Mouse (Mus musculus): Measurements from ENCODE around the gene Fancc.
A peak's percentile ranks its signal among the peaks of the same experiment; 100 is the strongest.

The Fancc gene

GRCm38 (mm10) chr13:63286483-63287102 is 210.5 kb downstream of the Fancc start:
- DNase-seq, result no peak

- DNase-seq, result no peak
Measured at GRCm38 (mm10) chr13:63284748-63285147, 212.3 kb downstream of the Fancc start.

GRCm38 (mm10) chr13:63283236-63283635 is 213.8 kb downstream of the Fancc start:
- DNase-seq, result no peak

GRCm38 (mm10) chr13:63281206-63281605 is 215.9 kb downstream of the Fancc start:
- no peak for DNase-seq

GRCm38 (mm10) chr13:63280344-63280743 is 216.7 kb downstream of the Fancc start:
- DNase-seq, result no peak

GRCm38 (mm10) chr13:63279807-63280206 is 217.3 kb downstream of the Fancc start:
- no peak for DNase-seq

GRCm38 (mm10) chr13:63278796-63279475 is 218.1 kb downstream of the Fancc start:
- DNase-seq, result peak; percentile 43

- no peak for DNase-seq
Measured at GRCm38 (mm10) chr13:63278141-63278631, 218.9 kb downstream of the Fancc start.

GRCm38 (mm10) chr13:63277316-63277715 is 219.8 kb downstream of the Fancc start:
- DNase-seq, result no peak

GRCm38 (mm10) chr13:63276389-63276788 is 220.7 kb downstream of the Fancc start:
- DNase-seq, result no peak

- DNase-seq, result no peak
Measured at GRCm38 (mm10) chr13:63274488-63275166, 222.5 kb downstream of the Fancc start.

GRCm38 (mm10) chr13:63273859-63274258 is 223.2 kb downstream of the Fancc start:
- no peak for DNase-seq

- DNase-seq, result no peak
Measured at GRCm38 (mm10) chr13:63272602-63273229, 224.4 kb downstream of the Fancc start.

GRCm38 (mm10) chr13:63272017-63272601 is 225.0 kb downstream of the Fancc start:
- no peak for DNase-seq

- DNase-seq, result no peak
Measured at GRCm38 (mm10) chr13:63270191-63270590, 226.9 kb downstream of the Fancc start.

GRCm38 (mm10) chr13:63268776-63269175 is 228.3 kb downstream of the Fancc start:
- no peak for DNase-seq

- no peak for DNase-seq
Measured at GRCm38 (mm10) chr13:63268371-63268770, 228.7 kb downstream of the Fancc start.

- DNase-seq, result no peak
Measured at GRCm38 (mm10) chr13:63262168-63262957, 234.7 kb downstream of the Fancc start.

- no peak for DNase-seq
Measured at GRCm38 (mm10) chr13:63261676-63262075, 235.4 kb downstream of the Fancc start.

GRCm38 (mm10) chr13:63260753-63261631 is 236.1 kb downstream of the Fancc start:
- DNase-seq, result peak; percentile 78

- DNase-seq, result no peak
Measured at GRCm38 (mm10) chr13:63260133-63260532, 236.9 kb downstream of the Fancc start.
